Mouse (Mus musculus): Measurements from ENCODE around the gene Zfp365. TPM values are rescaled to one million over a fixed set of nuclear protein-coding genes. Genes with fewer than 3 reads are reported as not detected.

The Zfp365 gene
- total RNA-seq, 2 experiments from 2014 or later = 0.23 to 0.37 TPM

DNA sequence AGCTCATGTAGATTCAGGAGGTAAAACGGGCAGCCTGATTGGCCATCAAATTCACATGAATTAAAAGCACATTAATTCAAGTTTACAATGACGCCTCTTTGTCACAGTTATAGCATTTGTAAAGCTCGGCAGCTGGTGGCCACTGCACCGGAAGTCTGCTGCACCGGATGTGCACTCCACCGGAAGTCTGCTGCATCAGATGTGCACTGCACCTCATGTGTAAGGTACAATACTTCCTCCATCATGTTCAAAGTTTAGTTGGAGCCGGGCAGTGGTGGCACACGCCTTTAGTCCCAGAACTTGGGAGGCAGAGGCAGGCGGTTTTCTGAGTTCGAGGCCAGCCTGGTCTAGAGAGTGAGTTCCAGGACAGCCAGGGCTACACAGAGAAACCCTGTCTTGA lies 70.9 kb downstream of the Zfp365 start:
- DNase-seq = no peak

DNA sequence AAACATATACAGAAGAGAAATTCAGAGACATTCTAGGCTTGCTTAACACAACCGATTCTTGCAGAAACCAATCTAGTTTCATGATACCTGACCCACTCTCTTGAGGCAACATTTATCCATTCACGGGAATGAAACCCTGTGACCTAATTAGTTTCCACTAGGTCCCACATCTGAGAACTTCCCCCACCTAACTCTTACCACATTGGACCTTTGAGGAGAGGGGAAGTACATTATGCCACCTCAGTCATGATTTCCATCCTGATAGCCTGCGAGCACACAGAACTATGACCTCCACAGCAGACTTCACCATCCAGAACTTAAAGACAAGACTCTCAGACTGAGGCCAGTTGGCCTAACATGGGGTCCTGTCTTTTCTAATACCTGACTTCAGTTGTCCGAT lies 71.7 kb downstream of the Zfp365 start:
- no peak for DNase-seq

DNA sequence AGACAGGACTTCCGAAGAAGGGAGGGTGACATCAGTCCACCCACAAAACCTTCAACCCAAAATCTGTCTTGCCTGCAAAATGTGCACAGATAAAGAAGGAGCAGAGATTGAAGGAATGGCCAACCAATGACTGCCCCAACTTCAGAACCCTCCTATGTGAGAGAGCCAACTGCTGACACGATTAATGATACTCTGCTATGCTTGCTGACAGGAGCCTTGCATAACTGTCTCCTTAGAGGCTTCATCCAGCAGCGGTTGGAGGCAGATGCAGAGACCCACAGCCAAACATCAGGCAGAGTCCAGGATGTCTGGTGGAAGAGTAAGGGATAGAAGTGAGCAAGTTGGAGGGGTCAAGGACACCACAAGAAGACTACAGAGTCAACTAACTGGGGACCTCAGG lies 73.3 kb downstream of the Zfp365 start:
- peak; percentile 29 to 38 for DNase-seq

DNA sequence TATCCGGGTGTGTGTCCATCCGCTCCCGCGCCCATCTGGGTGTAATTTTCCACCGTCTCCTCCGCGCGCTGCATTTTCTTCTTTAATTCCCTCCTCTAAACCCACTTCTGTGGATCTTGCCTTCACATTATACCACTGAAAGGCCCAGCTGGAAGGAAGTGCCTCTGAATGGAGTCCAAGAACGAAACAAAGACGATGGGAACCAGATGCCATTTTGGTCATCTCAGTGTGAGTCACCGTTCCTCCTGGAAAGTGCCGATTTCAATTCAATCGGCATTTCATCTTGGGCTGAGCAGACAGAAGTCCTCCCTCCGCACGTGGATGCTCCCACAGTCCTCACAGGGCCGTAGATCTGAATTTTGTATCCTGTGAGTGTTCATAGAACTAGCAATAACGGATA lies 76.0 kb downstream of the Zfp365 start:
- peak; percentile 28 to 37 for DNase-seq

Other genes starting within 250 kb of the Zfp365 start
- gene Rtkn2, start 66.9 kb upstream of the Zfp365 start, total RNA-seq (2021) = under 1 TPM; 0.22 to 0.41 TPM

Measured in heart, adult 18-20 months (tissue).